Mouse (Mus musculus): ENCODE measurements around the gene Rnaseh1.

- TF ChIP-seq EP300 (optimal IDR thresholded peaks at IDR 0.05) (no peak), CTCF (IDR thresholded peaks at IDR 0.05; ENCODE audit: low read depth) (no peak)
Measured at GRCm38 (mm10) chr12:28701302-28701701, 51.9 kb downstream of the Rnaseh1 start.

All from stomach, postnatal 0 days (tissue).